8 mouse cellular contexts compared by ENCODE assay signal in genomic region chr13:21263910-21264309, GRCm38 (mm10). TPM values are rescaled to one million over a fixed set of nuclear protein-coding genes. Genes with fewer than 3 reads are reported as not detected.
A peak's percentile ranks its signal among the peaks of the same experiment; 100 is the strongest.
DNase-seq lines count a peak whose midpoint lies in the region; ATAC-seq and TF ChIP-seq lines count a peak whose summit lies in the region.

No protein-coding gene starts in this region.

- TF ChIP-seq POLR2A in cerebellum, adult 2 months (IDR thresholded peaks at IDR 0.05; ENCODE audit: borderline replicate concordance, insufficient read depth, low read length), result no peak

- peak overlapping the region; percentile 46 for H3K4me3 ChIP-seq in cerebellum, adult 2 months (replicated peaks; ENCODE audit: insufficient read depth, low read depth, low read length)
- H3K4me3 ChIP-seq in neural tube, embryonic 11.5 days (ENCODE audit: low read depth, low read length), result peak overlapping the region; percentile 47
- H3K4me3 ChIP-seq in liver, embryonic 13.5 days (replicated peaks), result peak overlapping the region; percentile 60

- H3K36me3 ChIP-seq in neural tube, embryonic 11.5 days (ENCODE audit: control insufficient read depth, insufficient read depth, low read length), result no peaks in the 10 kb centered on the region
- no peaks in the 10 kb centered on the region for H3K36me3 ChIP-seq in liver, embryonic 13.5 days

- no peak overlapping the region for H3K27ac ChIP-seq in cerebellum, adult 2 months (ENCODE audit: insufficient read depth, low read length)
- no peak overlapping the region for H3K27ac ChIP-seq in neural tube, embryonic 11.5 days (ENCODE audit: low read depth, low read length)
- H3K27ac ChIP-seq in liver, embryonic 13.5 days, result peak overlapping the region; percentile 9

- peak overlapping the region; percentile 43 for H3K4me2 ChIP-seq in neural tube, embryonic 11.5 days (ENCODE audit: low read depth)
- peak overlapping the region; percentile 61 for H3K4me2 ChIP-seq in liver, embryonic 13.5 days

- peaks cover 1% of the 10 kb centered on the region; the same call in 1 of the 2 replicates for H3K27me3 ChIP-seq in cerebellum, adult 2 months (ENCODE audit: control insufficient read depth, insufficient read depth, low read length)
- no peaks in the 10 kb centered on the region for H3K27me3 ChIP-seq in neural tube, embryonic 11.5 days (ENCODE audit: control insufficient read depth, insufficient read depth, low read length)
- peaks cover 9% of the 10 kb centered on the region; the same call in 1 of the 2 replicates for H3K27me3 ChIP-seq in liver, embryonic 13.5 days

- H3K9ac ChIP-seq in neural tube, embryonic 11.5 days (ENCODE audit: low read length), result peak overlapping the region; percentile 40; the same call in 1 of the 2 replicates
- H3K9ac ChIP-seq in liver, embryonic 13.5 days, result peak overlapping the region; percentile 49

- WGBS in cerebellum, adult 2 months, result 17% methylated on average over 11 of the region's 11 CpGs
- 1% methylated on average over 11 of the region's 11 CpGs for WGBS in neural tube, embryonic 11.5 days
- 1% methylated on average over 11 of the region's 11 CpGs for WGBS in liver, embryonic 13.5 days (ENCODE audit: insufficient replicate concordance)

- H3K9me3 ChIP-seq in neural tube, embryonic 11.5 days (ENCODE audit: control insufficient read depth, low read length), result no peaks in the 10 kb centered on the region
- H3K9me3 ChIP-seq in liver, embryonic 13.5 days (replicated peaks), result no peaks in the 10 kb centered on the region

- H3K4me1 ChIP-seq in cerebellum, adult 2 months (ENCODE audit: control insufficient read depth, insufficient read depth, low read length), result no peaks in the 10 kb centered on the region
- H3K4me1 ChIP-seq in neural tube, embryonic 11.5 days (ENCODE audit: control insufficient read depth, insufficient read depth, low read length), result no peaks in the 10 kb centered on the region
- H3K4me1 ChIP-seq in liver, embryonic 13.5 days (replicated peaks), result peaks cover 54% of the 10 kb centered on the region

- DNase-seq in cerebellum, adult 2 months, result no peak
- no peak for DNase-seq in cerebellum, adult 11 months
- peak; percentile 31 for DNase-seq in neural tube, embryonic 11.5 days (ENCODE audit: low spot score)
- no peak for DNase-seq in neural tube, embryonic 10.5 days (ENCODE audit: extremely low spot score, low spot score)
- no peak for DNase-seq in liver, embryonic 13.5 days
- DNase-seq in ovary, postnatal 10 days (ENCODE audit: low spot score), result no peak
- DNase-seq in layer of hippocampus, postnatal 10 days (ENCODE audit: low spot score in 2 of 2), result no peak

- TF ChIP-seq CTCF in cerebellum, adult 2 months (IDR thresholded peaks at IDR 0.05; ENCODE audit: borderline replicate concordance, insufficient read depth, low read depth, low read length), result no peak

- ATAC-seq in neural tube, embryonic 11.5 days (ENCODE audit: insufficient read depth, low FRiP score, low TSS enrichment), result no peak
- ATAC-seq in liver, embryonic 13.5 days (ENCODE audit: low read depth), result no peak
- no peak for ATAC-seq in cerebellum, adult (ENCODE audit: insufficient number of reproducible peaks, low FRiP score, low TSS enrichment)

RNA-seq across cellular contexts. Expression of gene Gpx5, which starts 28.6 kb away (rescaled TPM):
- polyA plus RNA-seq in cerebellum, adult 2 months (2012; rRNA removed), result not detected in 2 replicates
- not detected in 2 replicates for polyA plus RNA-seq in neural tube, embryonic 11.5 days (2014; fragmentation: Nextera tagmentation; extraction: Ambion mirVana)
- not detected in 2 replicates for polyA plus RNA-seq in liver, embryonic 13.5 days (2015; fragmentation: Nextera tagmentation; extraction: Ambion mirVana)
- total RNA-seq in layer of hippocampus, postnatal 10 days (2021), result not detected

RNA-seq across cellular contexts. Expression of gene Gpx6, which starts 48.0 kb away (rescaled TPM):
- polyA plus RNA-seq in cerebellum, adult 2 months (2012; rRNA removed), result 0.25 and 0.33 TPM in 2 replicates
- 0.30 TPM in 1 of 2 replicates, not detected in the other for polyA plus RNA-seq in neural tube, embryonic 11.5 days (2014; fragmentation: Nextera tagmentation; extraction: Ambion mirVana)
- not detected in 2 replicates for polyA plus RNA-seq in liver, embryonic 13.5 days (2015; fragmentation: Nextera tagmentation; extraction: Ambion mirVana)
- not detected for total RNA-seq in layer of hippocampus, postnatal 10 days (2021)
